Mouse (Mus musculus): ENCODE data around the gene Aqp7. TPM values are rescaled to one million over a fixed set of nuclear protein-coding genes. Genes with fewer than 3 reads are reported as not detected.
A peak's percentile ranks its signal among the peaks of the same experiment; 100 is the strongest.

The Aqp7 gene
- polyA plus RNA-seq, 1 experiment from 2014 or later = 0.10 TPM

DNA sequence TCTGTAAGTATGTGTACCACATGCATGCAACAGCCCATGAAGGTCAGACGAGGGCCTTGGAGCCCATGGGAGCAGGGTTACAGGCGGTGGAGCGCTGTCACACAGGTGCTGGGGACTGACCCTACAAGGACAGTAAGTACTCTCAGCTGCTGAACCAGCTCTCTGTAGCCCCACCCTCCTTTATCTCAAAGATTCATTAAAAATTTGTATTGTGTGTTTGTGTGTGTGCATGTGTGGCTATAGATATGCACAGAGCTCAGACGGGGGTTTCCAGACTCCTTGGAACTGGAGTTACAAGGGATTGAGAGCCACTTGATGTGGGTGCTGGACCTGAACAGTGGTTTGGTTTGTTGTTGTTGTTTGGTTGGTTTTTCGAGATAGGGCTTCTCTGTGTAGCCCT, 33.8 kb upstream of the Aqp7 start:
- DNase-seq (ENCODE audit: low spot score) (no peak), ATAC-seq (no peak)
- no peak overlapping the region for H3K4me2 ChIP-seq (replicated peaks; ENCODE audit: low read depth, low read length)
- TF ChIP-seq EP300 (IDR thresholded peaks at IDR 0.05) = no peak
- no peak for TF ChIP-seq CTCF (IDR thresholded peaks at IDR 0.05)
- H3K36me3 ChIP-seq (ENCODE audit: insufficient read depth, low read length) = no peaks in the 10 kb centered on the region
- H3K4me3 ChIP-seq (ENCODE audit: low read depth, low read length) = no peak overlapping the region
- no peak overlapping the region for H3K27ac ChIP-seq (ENCODE audit: low read length)
- H3K9ac ChIP-seq (replicated peaks; ENCODE audit: low read depth) = no peak overlapping the region
- WGBS = 56% methylated on average over 5 of the region's 5 CpGs
- H3K4me1 ChIP-seq (ENCODE audit: insufficient read depth, low read depth, low read length) = no peaks in the 10 kb centered on the region
- H3K27me3 ChIP-seq (replicated peaks; ENCODE audit: insufficient read depth, low read length) = no peaks in the 10 kb centered on the region
- no peaks in the 10 kb centered on the region for H3K9me3 ChIP-seq (ENCODE audit: low read length)

GRCm38 (mm10) chr4:41078726-41079125, 30.8 kb upstream of the Aqp7 start:
- ATAC-seq = no peak
- Histone ChIP-seq H3K4me3 (ENCODE audit: low read depth, low read length) (no peak overlapping the region), H3K4me1 (ENCODE audit: insufficient read depth, low read depth, low read length) (no peaks in the 10 kb centered on the region), H3K9ac (replicated peaks; ENCODE audit: low read depth) (no peak overlapping the region), H3K27me3 (replicated peaks; ENCODE audit: insufficient read depth, low read length) (no peaks in the 10 kb centered on the region), H3K4me2 (replicated peaks; ENCODE audit: low read depth, low read length) (no peak overlapping the region), H3K27ac (ENCODE audit: low read length) (no peak overlapping the region), H3K36me3 (ENCODE audit: insufficient read depth, low read length) (no peaks in the 10 kb centered on the region), H3K9me3 (ENCODE audit: low read length) (no peaks in the 10 kb centered on the region)
- TF ChIP-seq EP300 (IDR thresholded peaks at IDR 0.05) (no peak), CTCF (IDR thresholded peaks at IDR 0.05) (no peak)
- 43% methylated on average over 6 of the region's 6 CpGs for WGBS
- no peak for DNase-seq (ENCODE audit: low spot score)

- Histone ChIP-seq H3K27me3 (replicated peaks; ENCODE audit: insufficient read depth, low read length) (no peaks in the 10 kb centered on the region), H3K4me3 (ENCODE audit: low read depth, low read length) (no peak overlapping the region), H3K27ac (ENCODE audit: low read length) (no peak overlapping the region), H3K9ac (replicated peaks; ENCODE audit: low read depth) (no peak overlapping the region), H3K36me3 (ENCODE audit: insufficient read depth, low read length) (no peaks in the 10 kb centered on the region), H3K9me3 (ENCODE audit: low read length) (no peaks in the 10 kb centered on the region), H3K4me1 (ENCODE audit: insufficient read depth, low read depth, low read length) (no peaks in the 10 kb centered on the region), H3K4me2 (replicated peaks; ENCODE audit: low read depth, low read length) (no peak overlapping the region)
- 57% methylated on average over 6 of the region's 6 CpGs for WGBS
- DNase-seq (ENCODE audit: low spot score) (no peak), ATAC-seq (no peak)
- TF ChIP-seq EP300 (IDR thresholded peaks at IDR 0.05) (no peak), CTCF (IDR thresholded peaks at IDR 0.05) (no peak)
Measured at GRCm38 (mm10) chr4:41074461-41074860, 26.5 kb upstream of the Aqp7 start.

DNA sequence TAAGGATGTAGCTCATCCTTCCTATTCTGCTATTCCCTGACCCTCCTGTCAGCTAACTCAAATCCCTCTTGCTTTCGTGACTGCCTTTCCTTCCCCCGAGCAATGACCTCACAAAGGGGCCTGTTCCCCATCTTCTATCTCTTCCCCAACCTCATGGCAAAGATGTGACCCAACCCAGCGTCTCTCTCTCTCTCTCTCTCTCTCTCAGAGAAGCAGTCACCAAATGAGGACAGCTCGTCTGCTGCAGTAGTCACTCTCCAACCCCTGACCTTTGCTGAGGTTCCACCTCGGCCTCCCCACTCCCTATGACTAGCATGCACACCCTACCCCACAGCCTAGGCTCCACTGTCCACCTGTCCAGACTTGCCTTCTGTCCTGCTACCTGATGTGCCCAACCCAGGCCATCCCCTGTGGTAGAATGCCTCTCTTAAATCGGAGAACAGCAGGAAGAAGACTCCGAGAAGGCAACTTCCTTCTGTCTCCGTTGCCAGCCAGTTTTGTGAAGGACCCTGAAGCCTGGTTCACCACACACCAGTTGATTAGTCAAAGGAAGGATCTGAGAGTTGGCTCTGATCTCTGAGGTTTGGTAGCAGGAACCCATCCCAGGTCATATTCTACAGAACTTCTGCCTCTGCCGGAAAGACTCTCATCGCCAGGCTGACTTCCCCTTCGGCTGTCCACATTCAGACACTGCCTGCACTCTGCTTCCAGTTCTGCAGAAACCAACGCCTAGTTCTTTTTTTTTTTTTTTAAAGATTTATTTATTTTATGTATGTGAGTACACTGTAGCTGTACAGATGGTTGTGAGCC, 25.3 kb upstream of the Aqp7 start:
- 61% methylated on average over 12 of the region's 12 CpGs for WGBS
- Histone ChIP-seq H3K27me3 (replicated peaks; ENCODE audit: insufficient read depth, low read length) (no peaks in the 10 kb centered on the region), H3K36me3 (ENCODE audit: insufficient read depth, low read length) (no peaks in the 10 kb centered on the region), H3K4me2 (replicated peaks; ENCODE audit: low read depth, low read length) (no peak overlapping the region), H3K4me1 (ENCODE audit: insufficient read depth, low read depth, low read length) (no peaks in the 10 kb centered on the region), H3K9ac (replicated peaks; ENCODE audit: low read depth) (no peak overlapping the region), H3K4me3 (ENCODE audit: low read depth, low read length) (no peak overlapping the region), H3K27ac (ENCODE audit: low read length) (no peak overlapping the region), H3K9me3 (ENCODE audit: low read length) (no peaks in the 10 kb centered on the region)
- no peak for ATAC-seq
- TF ChIP-seq CTCF (IDR thresholded peaks at IDR 0.05) = no peak
- no peak for TF ChIP-seq EP300 (IDR thresholded peaks at IDR 0.05)
- DNase-seq (ENCODE audit: low spot score) = no peak

DNA sequence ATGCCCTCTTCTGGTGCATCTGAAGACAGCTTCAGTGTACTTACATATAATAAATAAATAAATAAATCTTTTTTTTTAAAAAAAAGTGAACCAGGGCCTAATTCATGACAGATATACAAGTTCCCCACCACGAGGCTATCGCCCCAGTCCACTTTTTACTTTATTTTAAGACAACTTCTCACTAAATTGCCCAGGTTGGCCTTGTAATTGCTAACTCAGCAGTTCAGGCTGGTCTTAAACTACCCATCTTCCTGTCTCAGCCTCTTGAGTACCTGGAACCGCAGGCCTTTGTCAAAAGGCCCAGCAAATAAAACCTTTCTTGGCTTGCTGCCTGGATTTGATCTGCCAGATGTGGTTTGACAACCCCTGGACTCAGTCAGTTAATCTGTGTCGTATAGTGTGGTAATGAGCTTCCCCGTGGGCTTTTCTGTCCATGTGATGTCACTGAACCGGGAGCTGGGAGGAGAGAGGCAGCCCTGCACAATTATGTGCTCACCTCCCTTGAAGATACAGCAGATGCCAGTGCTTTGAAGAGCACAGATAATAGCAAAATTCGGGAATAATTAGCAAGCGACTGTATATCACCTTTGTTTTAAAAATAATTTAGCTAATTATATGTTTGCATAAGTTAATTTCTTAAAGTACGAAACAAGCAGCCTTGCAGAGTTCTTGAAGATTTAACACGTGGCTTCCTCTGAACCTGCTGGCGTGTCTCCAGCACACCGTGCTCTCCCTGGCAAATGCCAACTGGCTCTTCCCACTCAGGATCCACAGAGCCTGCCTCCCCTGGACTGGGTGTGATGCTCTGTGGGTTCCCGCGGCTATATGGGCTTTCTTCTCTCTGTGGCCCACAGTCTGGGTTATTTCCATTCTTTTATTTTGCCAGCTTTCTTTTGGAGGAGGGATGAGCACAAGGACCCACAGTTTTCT, 23.8 kb upstream of the Aqp7 start:
- Histone ChIP-seq H3K27ac (ENCODE audit: low read length) (no peak overlapping the region), H3K27me3 (replicated peaks; ENCODE audit: insufficient read depth, low read length) (no peaks in the 10 kb centered on the region), H3K9me3 (ENCODE audit: low read length) (no peaks in the 10 kb centered on the region), H3K36me3 (ENCODE audit: insufficient read depth, low read length) (no peaks in the 10 kb centered on the region), H3K4me2 (replicated peaks; ENCODE audit: low read depth, low read length) (no peak overlapping the region), H3K4me3 (ENCODE audit: low read depth, low read length) (no peak overlapping the region), H3K9ac (replicated peaks; ENCODE audit: low read depth) (no peak overlapping the region), H3K4me1 (ENCODE audit: insufficient read depth, low read depth, low read length) (no peaks in the 10 kb centered on the region)
- ATAC-seq = no peak
- no peak for DNase-seq (ENCODE audit: low spot score)
- TF ChIP-seq CTCF (IDR thresholded peaks at IDR 0.05) (no peak), EP300 (IDR thresholded peaks at IDR 0.05) (no peak)
- WGBS = 70% methylated on average over 14 of the region's 14 CpGs

GRCm38 (mm10) chr4:41065196-41065595, 17.3 kb upstream of the Aqp7 start:
- Histone ChIP-seq H3K27me3 (replicated peaks; ENCODE audit: insufficient read depth, low read length) (no peaks in the 10 kb centered on the region), H3K4me1 (ENCODE audit: insufficient read depth, low read depth, low read length) (no peaks in the 10 kb centered on the region), H3K27ac (ENCODE audit: low read length) (no peak overlapping the region), H3K9me3 (ENCODE audit: low read length) (no peaks in the 10 kb centered on the region), H3K36me3 (ENCODE audit: insufficient read depth, low read length) (no peaks in the 10 kb centered on the region), H3K9ac (replicated peaks; ENCODE audit: low read depth) (no peak overlapping the region), H3K4me3 (ENCODE audit: low read depth, low read length) (no peak overlapping the region), H3K4me2 (replicated peaks; ENCODE audit: low read depth, low read length) (no peak overlapping the region)
- TF ChIP-seq CTCF (IDR thresholded peaks at IDR 0.05) (no peak), EP300 (IDR thresholded peaks at IDR 0.05) (no peak)
- no peak for DNase-seq (ENCODE audit: low spot score)
- 70% methylated on average over 4 of the region's 4 CpGs for WGBS
- ATAC-seq = peak; percentile 25; the same call in 1 of the 2 replicates
